Comparison of ENCODE assay signal across 9 mouse cellular contexts in the genomic region with DNA sequence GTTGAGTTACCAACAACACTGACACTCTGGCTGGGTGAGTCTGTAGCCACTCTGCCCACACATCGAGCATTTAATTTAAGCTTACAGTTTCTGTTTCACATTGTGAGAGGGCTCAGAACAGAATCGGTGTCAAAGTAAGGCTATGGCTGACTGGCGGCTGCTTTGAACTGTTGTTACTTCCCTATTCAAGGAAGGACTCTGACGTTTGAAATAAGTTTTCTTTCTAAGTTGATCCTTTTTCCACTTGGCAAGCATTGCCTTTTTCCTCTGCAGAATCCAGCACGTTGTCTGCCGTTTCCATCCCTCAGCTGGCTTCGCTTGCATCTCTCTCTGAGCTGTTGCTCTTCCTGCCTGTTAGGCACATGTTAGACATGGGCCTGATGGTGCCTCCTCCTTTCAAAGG. TPM values are rescaled to one million over a fixed set of nuclear protein-coding genes. Genes with fewer than 3 reads are reported as not detected.
DNase-seq lines count a peak whose midpoint lies in the region; ATAC-seq lines count a peak whose summit lies in the region.
"Had no signal": no experiment of that assay in that cellular context is flagged by ENCODE, and none has a peak within 500 bp of the region (broad histone marks: within the 10 kb centered on the region; RNA-seq: fewer than 3 reads in every experiment).

No protein-coding gene starts in this region.

- no peak for DNase-seq in embryonic facial prominence, embryonic 10.5 days (ENCODE audit: low spot score)
- DNase-seq in lung, postnatal 4 days: no peak
- DNase-seq in urinary bladder, adult 18-20 months (ENCODE audit: low spot score in 2 of 2): no peak
- DNase-seq in midbrain, embryonic 10.5 days (ENCODE audit: low spot score): no peak

- peaks cover 8% of the 10 kb centered on the region for H3K4me1 ChIP-seq in embryonic facial prominence, embryonic 13.5 days
- H3K4me1 ChIP-seq in embryonic facial prominence, embryonic 10.5 days: no peaks in the 10 kb centered on the region
- 0 out of 2 replicates have a peak, but pooled peaks cover 4% of the 10 kb centered on the region for H3K4me1 ChIP-seq in lung, embryonic 16.5 days (replicated peaks; ENCODE audit: control insufficient read depth, insufficient read depth, low read length)
- peaks cover 2% of the 10 kb centered on the region for H3K4me1 ChIP-seq in heart, embryonic 16.5 days (ENCODE audit: control insufficient read depth, insufficient read depth, low read length)
- H3K4me1 ChIP-seq in stomach, embryonic 16.5 days (ENCODE audit: control insufficient read depth, insufficient read depth, low read length): peaks cover 14% of the 10 kb centered on the region
- H3K4me1 ChIP-seq in midbrain, embryonic 10.5 days: peaks cover 4% of the 10 kb centered on the region; the same call in 1 of the 2 replicates

- no peak for ATAC-seq in embryonic facial prominence, embryonic 13.5 days (ENCODE audit: insufficient number of reproducible peaks, insufficient read depth, low FRiP score, low TSS enrichment, low read depth)
- no peak for ATAC-seq in lung, embryonic 16.5 days (ENCODE audit: low read depth)
- ATAC-seq in heart, embryonic 16.5 days (replicated peaks; ENCODE audit: extremely low read depth, insufficient read depth, low FRiP score): no peak
- ATAC-seq in stomach, embryonic 16.5 days (ENCODE audit: insufficient read depth, low FRiP score): no peak

- H3K27ac ChIP-seq in embryonic facial prominence, embryonic 13.5 days: peak overlapping the region; percentile 40; the same call in 1 of the 2 replicates
- no peak overlapping the region for H3K27ac ChIP-seq in embryonic facial prominence, embryonic 10.5 days (replicated peaks)
- H3K27ac ChIP-seq in lung, embryonic 16.5 days (ENCODE audit: low read length): 0 out of 2 replicates have a peak overlapping the region, but pooled peaks have one; percentile 15
- H3K27ac ChIP-seq in heart, embryonic 16.5 days (ENCODE audit: low read length): peak overlapping the region; percentile 9; the same call in 1 of the 2 replicates
- peak overlapping the region; percentile 47 for H3K27ac ChIP-seq in stomach, embryonic 16.5 days (ENCODE audit: low read length)
- no peak overlapping the region for H3K27ac ChIP-seq in midbrain, embryonic 10.5 days (replicated peaks)

- H3K4me3 ChIP-seq in embryonic facial prominence, embryonic 13.5 days: no peak overlapping the region
- H3K4me3 ChIP-seq in embryonic facial prominence, embryonic 10.5 days: no peak overlapping the region
- H3K4me3 ChIP-seq in lung, embryonic 16.5 days (ENCODE audit: low read length): no peak overlapping the region
- H3K4me3 ChIP-seq in heart, embryonic 16.5 days (ENCODE audit: low read length): no peak overlapping the region
- H3K4me3 ChIP-seq in stomach, embryonic 16.5 days (replicated peaks; ENCODE audit: low read length): no peak overlapping the region
- no peak overlapping the region for H3K4me3 ChIP-seq in midbrain, embryonic 10.5 days

- H3K4me2 ChIP-seq in embryonic facial prominence, embryonic 13.5 days: no peak overlapping the region
- no peak overlapping the region for H3K4me2 ChIP-seq in lung, embryonic 16.5 days (ENCODE audit: low read depth, low read length)
- no peak overlapping the region for H3K4me2 ChIP-seq in heart, embryonic 16.5 days (ENCODE audit: low read depth, low read length)
- H3K4me2 ChIP-seq in stomach, embryonic 16.5 days (ENCODE audit: low read depth, low read length): peak overlapping the region; percentile 17; the same call in 1 of the 2 replicates
- H3K4me2 ChIP-seq: liver, embryonic 11.5 days had no signal

- no peaks in the 10 kb centered on the region for H3K36me3 ChIP-seq in embryonic facial prominence, embryonic 13.5 days
- no peaks in the 10 kb centered on the region for H3K36me3 ChIP-seq in embryonic facial prominence, embryonic 10.5 days (replicated peaks)
- H3K36me3 ChIP-seq in lung, embryonic 16.5 days (ENCODE audit: control insufficient read depth, insufficient read depth, low read length): peaks cover 2% of the 10 kb centered on the region; the same call in 1 of the 2 replicates
- H3K36me3 ChIP-seq in heart, embryonic 16.5 days (ENCODE audit: control insufficient read depth, insufficient read depth): no peaks in the 10 kb centered on the region; the same call in 1 of the 2 replicates
- H3K36me3 ChIP-seq in stomach, embryonic 16.5 days (ENCODE audit: control insufficient read depth, insufficient read depth, low read length): no peaks in the 10 kb centered on the region
- peaks cover 4% of the 10 kb centered on the region; the same call in 1 of the 2 replicates for H3K36me3 ChIP-seq in midbrain, embryonic 10.5 days

- no peak overlapping the region for H3K9ac ChIP-seq in embryonic facial prominence, embryonic 13.5 days
- H3K9ac ChIP-seq in lung, embryonic 16.5 days (ENCODE audit: low read length): no peak overlapping the region
- H3K9ac ChIP-seq in heart, embryonic 16.5 days (ENCODE audit: low read length): no peak overlapping the region
- H3K9ac ChIP-seq in stomach, embryonic 16.5 days (ENCODE audit: low read length): 0 out of 2 replicates have a peak overlapping the region, but pooled peaks have one; percentile 4

- 58% methylated on average over 7 of the region's 7 CpGs for WGBS in embryonic facial prominence, embryonic 13.5 days
- WGBS in embryonic facial prominence, embryonic 10.5 days: 84% methylated on average over 7 of the region's 7 CpGs
- 51% methylated on average over 7 of the region's 7 CpGs for WGBS in lung, embryonic 16.5 days
- WGBS in heart, embryonic 16.5 days: 61% methylated on average over 7 of the region's 7 CpGs
- WGBS in stomach, embryonic 16.5 days: 46% methylated on average over 7 of the region's 7 CpGs
- 87% methylated on average over 7 of the region's 7 CpGs for WGBS in midbrain, embryonic 10.5 days

- H3K27me3 ChIP-seq in embryonic facial prominence, embryonic 13.5 days: no peaks in the 10 kb centered on the region
- no peaks in the 10 kb centered on the region for H3K27me3 ChIP-seq in embryonic facial prominence, embryonic 10.5 days (replicated peaks; ENCODE audit: low read depth, poor library complexity, severe bottlenecking)
- no peaks in the 10 kb centered on the region for H3K27me3 ChIP-seq in lung, embryonic 16.5 days (ENCODE audit: control insufficient read depth, insufficient read depth, low read depth, low read length)
- H3K27me3 ChIP-seq in heart, embryonic 16.5 days (ENCODE audit: control insufficient read depth, insufficient read depth, low read length): no peaks in the 10 kb centered on the region
- H3K27me3 ChIP-seq in stomach, embryonic 16.5 days (ENCODE audit: control insufficient read depth, insufficient read depth, low read length): no peaks in the 10 kb centered on the region
- H3K27me3 ChIP-seq in midbrain, embryonic 10.5 days (ENCODE audit: low read depth, poor library complexity, severe bottlenecking): no peaks in the 10 kb centered on the region

- H3K9me3 ChIP-seq in embryonic facial prominence, embryonic 13.5 days: no peaks in the 10 kb centered on the region
- no peaks in the 10 kb centered on the region for H3K9me3 ChIP-seq in embryonic facial prominence, embryonic 10.5 days
- H3K9me3 ChIP-seq in lung, embryonic 16.5 days (ENCODE audit: control insufficient read depth, low read length): no peaks in the 10 kb centered on the region
- no peaks in the 10 kb centered on the region for H3K9me3 ChIP-seq in heart, embryonic 16.5 days (replicated peaks; ENCODE audit: control insufficient read depth, low read length)
- H3K9me3 ChIP-seq in stomach, embryonic 16.5 days (replicated peaks; ENCODE audit: control insufficient read depth, low read length): no peaks in the 10 kb centered on the region
- no peaks in the 10 kb centered on the region for H3K9me3 ChIP-seq in midbrain, embryonic 10.5 days (replicated peaks)

RNA-seq across cellular contexts. Expression of a gene that starts 38.7 kb away (rescaled TPM):
- polyA plus RNA-seq in embryonic facial prominence, embryonic 13.5 days (2015; fragmentation: Nextera tagmentation; extraction: Ambion mirVana): 37.0 and 44.5 TPM in 2 replicates
- polyA plus RNA-seq in embryonic facial prominence, embryonic 10.5 days (2016; fragmentation: Nextera tagmentation; extraction: Ambion mirVana): 30.7 and 34.3 TPM in 2 replicates
- 46.6 and 48.1 TPM in 2 replicates for polyA plus RNA-seq in lung, embryonic 16.5 days (2015; fragmentation: Nextera tagmentation; extraction: Ambion mirVana)
- 37.9 and 39.8 TPM in 2 replicates for polyA plus RNA-seq in heart, embryonic 16.5 days (2015; fragmentation: Nextera tagmentation; extraction: Ambion mirVana)
- 43.2 and 45.8 TPM in 2 replicates for polyA plus RNA-seq in stomach, embryonic 16.5 days (2015; fragmentation: Nextera tagmentation; extraction: Ambion mirVana)
- 37.3 and 40.7 TPM in 2 replicates for polyA plus RNA-seq in midbrain, embryonic 10.5 days (2016; fragmentation: Nextera tagmentation; extraction: Ambion mirVana)

RNA-seq across cellular contexts. Expression of a gene that starts 47.3 kb away (rescaled TPM):
- polyA plus RNA-seq in embryonic facial prominence, embryonic 13.5 days (2015; fragmentation: Nextera tagmentation; extraction: Ambion mirVana): 0.74 and 0.99 TPM in 2 replicates
- 0.81 and 0.84 TPM in 2 replicates for polyA plus RNA-seq in embryonic facial prominence, embryonic 10.5 days (2016; fragmentation: Nextera tagmentation; extraction: Ambion mirVana)
- 0.48 and 0.67 TPM in 2 replicates for polyA plus RNA-seq in lung, embryonic 16.5 days (2015; fragmentation: Nextera tagmentation; extraction: Ambion mirVana)
- polyA plus RNA-seq in heart, embryonic 16.5 days (2015; fragmentation: Nextera tagmentation; extraction: Ambion mirVana): 0.45 and 0.66 TPM in 2 replicates
- 1.9 and 2.3 TPM in 2 replicates for polyA plus RNA-seq in stomach, embryonic 16.5 days (2015; fragmentation: Nextera tagmentation; extraction: Ambion mirVana)
- 0.82 and 1.1 TPM in 2 replicates for polyA plus RNA-seq in midbrain, embryonic 10.5 days (2016; fragmentation: Nextera tagmentation; extraction: Ambion mirVana)

Comparison
In these comparisons a context has a peak if more than half of its experiments do, and no peak if none do; other contexts are left out.
1. H3K27ac ChIP-seq: peak in embryonic facial prominence, embryonic 13.5 days (single experiment), lung, embryonic 16.5 days (single experiment), heart, embryonic 16.5 days (single experiment) and stomach, embryonic 16.5 days (single experiment); none in embryonic facial prominence, embryonic 10.5 days (single experiment) and midbrain, embryonic 10.5 days (single experiment).